Mouse (Mus musculus): ENCODE data around the gene Arpp19. TPM values are rescaled to one million over a fixed set of nuclear protein-coding genes. Genes with fewer than 3 reads are reported as not detected.

Gene Arpp19
- polyA plus RNA-seq, 1 experiment from 2014 or later = 391 TPM

DNA sequence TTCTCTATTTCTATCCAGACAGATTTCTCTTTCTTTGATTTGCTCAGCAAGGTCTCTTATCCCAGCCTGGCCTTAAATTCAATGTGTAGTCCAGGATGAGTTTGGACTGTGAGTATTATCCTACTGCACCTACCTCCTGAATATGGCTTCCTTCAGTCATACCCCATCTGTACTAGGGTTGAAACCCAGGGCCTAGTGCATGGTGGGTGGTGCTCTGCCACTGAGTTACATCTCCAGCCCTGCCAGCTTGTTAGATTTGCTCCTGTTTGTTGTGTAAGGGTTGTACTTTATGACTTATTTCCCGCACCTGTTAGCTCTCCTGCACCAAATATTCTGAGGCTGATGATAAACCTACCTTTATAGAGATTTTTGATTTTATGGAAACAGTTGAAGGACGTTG lies 5.8 kb downstream of the Arpp19 start:
- no peaks in the 10 kb centered on the region for H3K9me3 ChIP-seq
- peaks cover 61% of the 10 kb centered on the region for H3K36me3 ChIP-seq (replicated peaks)
- no peaks in the 10 kb centered on the region for H3K27me3 ChIP-seq (replicated peaks; ENCODE audit: low read depth, poor library complexity, severe bottlenecking)
- WGBS = 92% methylated on average over 2 of the region's 2 CpGs
- H3K4me1 ChIP-seq = peaks cover 12% of the 10 kb centered on the region
- no peak for DNase-seq (ENCODE audit: low spot score)
- H3K27ac ChIP-seq (replicated peaks) = no peak overlapping the region
- no peak overlapping the region for H3K4me3 ChIP-seq

DNA sequence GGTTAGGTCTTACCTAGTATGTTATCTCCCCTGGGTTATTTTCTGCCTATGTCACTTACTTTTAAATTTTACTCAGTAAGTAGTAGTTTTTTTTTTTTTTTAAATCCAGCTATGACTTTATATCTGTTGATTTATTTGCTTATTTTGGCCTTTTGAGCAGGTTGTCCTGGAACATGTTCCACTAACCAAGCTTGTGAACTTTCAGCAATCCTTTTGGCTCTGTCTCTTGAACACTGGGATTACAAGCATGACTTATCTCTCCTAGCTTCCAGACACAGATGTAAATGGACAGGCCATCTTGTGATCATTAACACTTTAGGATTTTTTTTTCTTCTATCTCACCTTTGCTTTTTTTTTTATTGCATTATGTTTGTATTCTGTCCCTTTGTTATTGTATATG lies 9.7 kb downstream of the Arpp19 start:
- Histone ChIP-seq H3K36me3 (replicated peaks) (peaks cover 44% of the 10 kb centered on the region), H3K27ac (replicated peaks) (no peak overlapping the region), H3K4me1 (no peaks in the 10 kb centered on the region), H3K4me3 (no peak overlapping the region), H3K27me3 (replicated peaks; ENCODE audit: low read depth, poor library complexity, severe bottlenecking) (no peaks in the 10 kb centered on the region), H3K9me3 (no peaks in the 10 kb centered on the region)
- DNase-seq (ENCODE audit: low spot score) = no peak

DNA sequence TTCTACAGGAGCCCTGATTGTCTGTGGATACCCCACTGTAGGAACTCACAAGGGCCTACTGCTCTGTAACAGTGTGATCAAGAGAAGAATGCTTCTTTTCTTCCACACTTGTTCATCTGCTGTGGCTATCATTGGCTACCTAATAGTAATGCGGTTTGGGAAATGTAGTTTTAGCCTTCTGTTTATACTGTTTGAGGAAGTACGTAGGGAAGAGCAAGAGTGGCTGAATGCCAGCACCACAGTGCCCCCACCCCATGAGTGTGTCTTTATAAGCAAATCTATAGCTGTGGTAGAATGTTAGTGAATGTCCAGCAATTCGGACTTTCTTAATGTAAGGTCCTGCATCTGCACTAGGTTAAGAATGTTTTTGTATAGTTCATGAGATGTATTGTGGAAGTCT lies 11.7 kb downstream of the Arpp19 start:
- H3K9me3 ChIP-seq = no peaks in the 10 kb centered on the region
- H3K36me3 ChIP-seq (replicated peaks) = peaks cover 35% of the 10 kb centered on the region
- no peak overlapping the region for H3K27ac ChIP-seq (replicated peaks)
- no peak overlapping the region for H3K4me3 ChIP-seq
- H3K4me1 ChIP-seq = no peaks in the 10 kb centered on the region
- WGBS = 86% methylated on average over 3 of the region's 3 CpGs
- H3K27me3 ChIP-seq (replicated peaks; ENCODE audit: low read depth, poor library complexity, severe bottlenecking) = no peaks in the 10 kb centered on the region
- no peak for DNase-seq (ENCODE audit: low spot score)

DNA sequence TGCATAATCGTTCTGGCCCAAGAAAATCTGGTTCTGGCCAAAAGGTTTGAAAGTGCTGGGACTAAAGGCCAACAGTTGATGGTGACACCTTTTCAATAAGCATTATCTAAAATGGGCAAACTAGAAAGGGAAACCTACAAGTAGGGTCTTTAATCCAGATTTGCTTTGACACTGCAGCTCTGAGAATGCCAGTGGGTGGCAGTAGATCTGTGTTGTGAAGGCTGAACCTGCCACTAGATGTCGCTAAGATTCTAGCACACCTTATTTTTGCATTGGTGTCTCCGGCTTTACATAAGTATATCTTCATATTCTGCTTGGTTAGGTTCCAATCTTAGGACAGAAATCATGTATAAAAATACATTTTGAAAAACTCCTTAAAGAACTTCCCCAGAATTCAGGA lies 12.6 kb downstream of the Arpp19 start:
- H3K4me1 ChIP-seq = no peaks in the 10 kb centered on the region
- whole genome bisulfite sequencing = 42% methylated on average over 3 of the region's 3 CpGs
- H3K27ac ChIP-seq (replicated peaks) = no peak overlapping the region
- DNase-seq (ENCODE audit: low spot score) = peak; percentile 49
- no peaks in the 10 kb centered on the region for H3K27me3 ChIP-seq (replicated peaks; ENCODE audit: low read depth, poor library complexity, severe bottlenecking)
- H3K9me3 ChIP-seq = no peaks in the 10 kb centered on the region
- H3K4me3 ChIP-seq = no peak overlapping the region
- H3K36me3 ChIP-seq (replicated peaks) = peaks cover 39% of the 10 kb centered on the region

- DNase-seq (ENCODE audit: low spot score) = no peak
- no peak overlapping the region for H3K4me3 ChIP-seq
- WGBS = 90% methylated on average over 4 of the region's 4 CpGs
- H3K9me3 ChIP-seq = no peaks in the 10 kb centered on the region
- peaks cover 36% of the 10 kb centered on the region for H3K36me3 ChIP-seq (replicated peaks)
- no peak overlapping the region for H3K27ac ChIP-seq (replicated peaks)
- H3K27me3 ChIP-seq (replicated peaks; ENCODE audit: low read depth, poor library complexity, severe bottlenecking) = no peaks in the 10 kb centered on the region
- no peaks in the 10 kb centered on the region for H3K4me1 ChIP-seq
Measured at GRCm38 (mm10) chr9:75051841-75052240, 14.4 kb downstream of the Arpp19 start.

DNA sequence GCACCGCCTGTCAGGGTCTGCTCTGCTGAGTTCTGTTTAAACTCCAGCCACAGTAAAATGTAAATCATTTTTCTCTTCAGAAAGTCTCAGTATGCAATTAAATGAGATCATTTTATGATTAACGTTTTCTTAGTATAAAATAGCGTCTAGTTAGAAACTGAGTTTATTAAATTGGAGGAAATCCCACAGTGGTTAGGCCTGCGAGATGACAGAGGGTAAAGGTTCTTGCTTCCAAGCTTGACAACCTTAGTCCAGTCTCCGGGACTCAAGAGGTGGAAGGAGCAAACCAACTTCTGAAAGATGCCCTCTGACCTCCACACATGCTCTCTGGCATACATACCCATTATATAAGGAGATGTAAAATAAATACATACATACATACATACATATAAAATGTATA lies 17.6 kb downstream of the Arpp19 start:
- Histone ChIP-seq H3K27ac (replicated peaks) (no peak overlapping the region), H3K4me3 (no peak overlapping the region), H3K27me3 (replicated peaks; ENCODE audit: low read depth, poor library complexity, severe bottlenecking) (no peaks in the 10 kb centered on the region), H3K4me1 (no peaks in the 10 kb centered on the region), H3K36me3 (replicated peaks) (peaks cover 56% of the 10 kb centered on the region), H3K9me3 (no peaks in the 10 kb centered on the region)
- 91% methylated on average over 5 of the region's 5 CpGs for WGBS
- DNase-seq (ENCODE audit: low spot score) = no peak

- WGBS = 79% methylated on average over 9 of the region's 9 CpGs
- no peak overlapping the region for H3K27ac ChIP-seq (replicated peaks)
Measured at GRCm38 (mm10) chr9:75064678-75065331, 27.4 kb downstream of the Arpp19 start.

DNA sequence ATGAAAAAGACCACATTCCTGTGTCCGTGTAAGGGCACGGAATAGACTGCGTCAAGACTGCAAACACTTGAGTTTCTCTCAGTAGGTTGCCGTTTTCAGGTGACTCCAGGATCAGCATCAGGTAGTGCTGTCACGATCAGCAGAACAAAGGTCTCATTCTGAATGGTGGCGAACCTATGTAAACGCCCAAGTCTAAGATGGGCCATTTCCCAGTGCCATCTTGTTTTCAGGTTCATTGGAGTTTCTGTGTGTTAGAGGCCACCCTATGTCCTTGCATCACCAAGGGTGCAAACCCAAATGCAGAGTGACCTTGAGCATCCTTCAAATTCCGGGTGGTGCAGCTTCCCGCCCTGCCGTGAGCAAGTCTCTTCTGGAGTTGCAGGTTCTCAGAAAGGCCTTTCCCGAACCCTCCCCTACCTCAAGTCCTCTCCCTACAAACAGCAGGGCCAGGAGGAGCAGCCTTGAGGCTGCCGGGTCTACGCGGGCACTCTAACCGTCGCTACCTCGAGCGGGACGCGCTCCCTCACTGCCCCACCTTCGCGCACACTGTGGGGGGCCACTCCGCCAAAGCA lies 33.1 kb downstream of the Arpp19 start, which contains the start of gene Myo5a:
TSS of gene Myo5a (plus strand) at position 559 of the 572 bp plus-strand sequence.
- peaks cover 20% of the 10 kb centered on the region for H3K4me1 ChIP-seq
- peak within 1 kb of the TSS; percentile 85 for H3K4me3 ChIP-seq
- H3K9me3 ChIP-seq = no peaks in the 10 kb centered on the region
- no peaks in the 10 kb centered on the region for H3K36me3 ChIP-seq (replicated peaks)
- WGBS = 20% methylated on average over 23 of the region's 23 CpGs
- 0 out of 2 replicates have a peak, but pooled peaks cover 8% of the 10 kb centered on the region for H3K27me3 ChIP-seq (replicated peaks; ENCODE audit: low read depth, poor library complexity, severe bottlenecking)
- H3K27ac ChIP-seq (replicated peaks) = peak within 1 kb of the TSS; percentile 97
- DNase-seq (ENCODE audit: low spot score) = no peak

More at GRCm38 (mm10) chr9:75064678-75065331, 27.4 kb downstream of the Arpp19 start:
- Histone ChIP-seq H3K27me3 (replicated peaks; ENCODE audit: low read depth, poor library complexity, severe bottlenecking) (0 out of 2 replicates have a peak, but pooled peaks cover 2% of the 10 kb centered on the region), H3K4me1 (no peaks in the 10 kb centered on the region), H3K4me3 (no peak overlapping the region), H3K36me3 (replicated peaks) (peaks cover 14% of the 10 kb centered on the region), H3K9me3 (no peaks in the 10 kb centered on the region)
- DNase-seq (ENCODE audit: low spot score) = no peak

DNA sequence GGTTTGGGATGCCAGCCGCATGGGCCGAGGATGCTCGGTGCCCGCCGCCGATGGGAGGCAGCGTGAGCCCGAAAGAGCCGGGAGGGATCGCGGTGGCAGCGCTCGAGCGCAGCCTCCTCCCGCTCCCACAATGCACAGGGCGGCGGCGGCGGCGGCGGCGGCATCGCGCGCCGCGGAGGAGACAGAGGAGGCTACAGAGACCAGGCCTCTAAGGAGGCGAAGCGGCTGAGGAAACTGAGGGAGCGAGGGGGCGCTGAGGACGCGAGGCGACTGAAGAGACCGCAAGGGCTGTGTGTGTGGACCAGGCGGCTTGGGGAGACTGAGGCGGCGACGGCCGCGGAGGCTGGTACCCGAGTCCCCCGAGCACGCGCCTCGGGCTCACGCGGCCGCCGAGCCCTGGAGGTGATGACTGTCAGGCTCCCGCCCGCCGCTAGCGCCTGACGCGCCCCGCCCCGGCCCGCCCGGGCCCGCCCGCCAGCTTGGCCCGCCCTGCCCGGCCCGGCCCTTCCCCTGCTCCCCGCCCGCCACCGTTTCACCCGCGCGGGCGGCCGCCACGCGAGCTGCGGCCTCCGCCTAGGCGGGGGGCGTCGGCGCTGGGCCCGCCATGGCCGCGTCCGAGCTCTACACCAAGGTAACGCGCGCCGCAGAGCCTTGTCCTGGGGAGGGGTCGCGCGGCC lies 33.8 kb downstream of the Arpp19 start:
- Histone ChIP-seq H3K36me3 (replicated peaks) (no peaks in the 10 kb centered on the region), H3K9me3 (no peaks in the 10 kb centered on the region), H3K4me3 (peak overlapping the region; percentile 85), H3K4me1 (peaks cover 20% of the 10 kb centered on the region), H3K27me3 (replicated peaks; ENCODE audit: low read depth, poor library complexity, severe bottlenecking) (0 out of 2 replicates have a peak, but pooled peaks cover 8% of the 10 kb centered on the region), H3K27ac (replicated peaks) (peak overlapping the region; percentile 97)
- WGBS = under 1% methylated on average over 89 of the region's 92 CpGs
- DNase-seq (ENCODE audit: low spot score) = peak; percentile 88

- peak overlapping the region; percentile 97 for H3K27ac ChIP-seq (replicated peaks)
- H3K4me3 ChIP-seq = peak overlapping the region; percentile 85
- H3K36me3 ChIP-seq (replicated peaks) = no peaks in the 10 kb centered on the region
- H3K27me3 ChIP-seq (replicated peaks; ENCODE audit: low read depth, poor library complexity, severe bottlenecking) = 0 out of 2 replicates have a peak, but pooled peaks cover 8% of the 10 kb centered on the region
- H3K4me1 ChIP-seq = peaks cover 20% of the 10 kb centered on the region
- no peak for DNase-seq (ENCODE audit: low spot score)
- H3K9me3 ChIP-seq = no peaks in the 10 kb centered on the region
- WGBS = under 1% methylated on average over 29 of the region's 29 CpGs
Measured at GRCm38 (mm10) chr9:75071706-75072192, 34.3 kb downstream of the Arpp19 start.

GRCm38 (mm10) chr9:75072361-75072760 lies 34.9 kb downstream of the Arpp19 start:
- H3K27me3 ChIP-seq (replicated peaks; ENCODE audit: low read depth, poor library complexity, severe bottlenecking) = 0 out of 2 replicates have a peak, but pooled peaks cover 8% of the 10 kb centered on the region
- H3K27ac ChIP-seq (replicated peaks) = 0 out of 2 replicates have a peak overlapping the region, but pooled peaks have one; percentile 97
- no peak for DNase-seq (ENCODE audit: low spot score)

GRCm38 (mm10) chr9:75077191-75077590 lies 39.8 kb downstream of the Arpp19 start:
- Histone ChIP-seq H3K27me3 (replicated peaks; ENCODE audit: low read depth, poor library complexity, severe bottlenecking) (no peaks in the 10 kb centered on the region), H3K4me3 (no peak overlapping the region), H3K36me3 (replicated peaks) (no peaks in the 10 kb centered on the region), H3K4me1 (peaks cover 10% of the 10 kb centered on the region), H3K27ac (replicated peaks) (no peak overlapping the region), H3K9me3 (peaks cover 6% of the 10 kb centered on the region; the same call in 1 of the 2 replicates)
- no peak for DNase-seq (ENCODE audit: low spot score)

More at GRCm38 (mm10) chr9:75072361-75072760, 34.9 kb downstream of the Arpp19 start:
- peaks cover 20% of the 10 kb centered on the region for H3K4me1 ChIP-seq
- 18% methylated on average over 3 of the region's 3 CpGs for WGBS
- H3K9me3 ChIP-seq = no peaks in the 10 kb centered on the region
- peak overlapping the region; percentile 85 for H3K4me3 ChIP-seq
- no peaks in the 10 kb centered on the region for H3K36me3 ChIP-seq (replicated peaks)

All from embryonic facial prominence, embryonic 10.5 days (tissue).